Mouse (Mus musculus) E14TG2a.4 (cell line): ENCODE measurements around the gene Inafm2.

Source experiments
- CTCF ChIP-seq: conservative IDR thresholded peaks from 2 replicates; pipeline ENCODE4 v1.5.1; 2014; ENCODE audit warnings: low read length
- NANOG ChIP-seq: IDR thresholded peaks from 2 replicates; pipeline ENCODE4 v1.6.1; 2014; ENCODE audit warnings: borderline replicate concordance, low read length, mixed read lengths

GRCm38 (mm10) chr2:118789501-118789900 is 43.9 kb downstream of the Inafm2 start:
- TF ChIP-seq CTCF (no peak), NANOG (no peak)
